Mouse (Mus musculus) E14TG2a.4 (cell line): ENCODE data around the gene Zc3h4.

Experiments used
- CTCF ChIP-seq: conservative IDR thresholded peaks from 2 replicates; pipeline ENCODE4 v1.5.1; 2014; ENCODE audit warnings: low read length
- NANOG ChIP-seq: IDR thresholded peaks from 2 replicates; pipeline ENCODE4 v1.6.1; 2014; ENCODE audit warnings: borderline replicate concordance, low read length, mixed read lengths
- POU5F1 ChIP-seq: IDR thresholded peaks from 2 replicates; pipeline ENCODE4 v1.6.1; 2014; ENCODE audit warnings: low read length, borderline replicate concordance

- TF ChIP-seq NANOG (no peak), CTCF (no peak), POU5F1 (no peak)
Measured at GRCm38 (mm10) chr7:16460566-16460965, 59.9 kb downstream of the Zc3h4 start.
